Mouse (Mus musculus): ENCODE data around the gene Crtc3.

Gene Crtc3

GRCm38 (mm10) chr7:80556166-80556565, 132.5 kb downstream of the Crtc3 start:
- no peak for DNase-seq (ENCODE audit: low read depth, low spot score)

DNA sequence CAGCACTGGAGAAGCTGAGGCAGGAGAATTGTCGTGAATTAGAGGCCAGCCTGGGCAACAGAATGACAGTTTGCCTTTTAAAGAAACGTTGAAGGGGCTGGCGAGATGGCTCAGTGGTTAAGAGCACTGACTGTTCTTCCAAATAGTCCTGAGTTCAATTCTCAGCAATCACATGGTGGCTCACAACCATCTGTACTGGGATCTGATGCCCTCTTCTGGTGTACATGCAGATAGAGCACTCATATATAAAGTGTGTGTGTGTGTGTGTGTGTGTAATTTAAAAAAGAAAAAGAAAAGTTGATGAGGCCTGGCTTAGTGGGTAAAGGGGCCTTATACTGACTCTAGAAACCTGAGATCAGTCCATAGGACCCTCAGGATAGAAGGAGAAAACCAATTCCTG, 133.5 kb downstream of the Crtc3 start:
- no peak for DNase-seq (ENCODE audit: low read depth, low spot score)

DNA sequence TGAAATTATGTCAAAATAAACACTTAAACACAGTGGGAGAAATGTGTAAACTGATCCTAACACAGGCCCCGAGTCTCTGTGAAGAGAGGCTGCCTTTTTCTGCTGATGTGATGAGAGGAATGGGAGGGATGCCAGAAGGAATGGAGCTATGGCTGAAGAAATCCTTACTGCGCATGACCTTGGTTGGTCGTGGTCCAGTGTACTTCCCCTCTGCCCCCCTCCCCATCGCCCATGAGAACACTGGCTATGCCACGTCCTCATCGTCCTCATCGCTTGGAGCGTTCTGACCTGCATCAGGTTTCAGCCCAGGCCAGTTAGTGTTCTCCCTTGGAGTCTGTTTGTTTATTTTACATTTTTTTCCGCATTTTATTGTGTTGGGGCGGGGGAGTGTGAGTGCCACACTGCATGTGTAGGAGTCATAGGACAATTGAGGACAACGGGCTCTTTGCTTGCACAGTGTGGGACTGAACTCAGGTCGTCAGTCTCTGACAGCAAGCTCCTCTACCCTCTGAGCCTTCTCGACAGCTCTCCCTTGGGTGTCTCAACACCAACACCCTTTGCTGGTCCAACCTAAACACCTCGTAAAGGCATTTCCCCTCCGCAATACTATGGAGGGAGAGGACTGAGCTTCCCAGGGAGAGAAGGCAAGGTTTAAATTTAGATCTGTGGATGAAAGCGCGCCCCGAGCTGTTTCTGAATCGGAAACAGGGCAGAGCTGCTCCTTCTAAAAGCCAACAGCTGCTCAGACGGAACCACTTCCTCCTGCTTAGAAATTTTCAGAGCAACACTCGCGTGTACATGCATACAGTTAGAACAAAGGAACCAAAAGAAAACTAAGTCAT, 134.3 kb downstream of the Crtc3 start:
- DNase-seq (ENCODE audit: low read depth, low spot score), result no peak

DNA sequence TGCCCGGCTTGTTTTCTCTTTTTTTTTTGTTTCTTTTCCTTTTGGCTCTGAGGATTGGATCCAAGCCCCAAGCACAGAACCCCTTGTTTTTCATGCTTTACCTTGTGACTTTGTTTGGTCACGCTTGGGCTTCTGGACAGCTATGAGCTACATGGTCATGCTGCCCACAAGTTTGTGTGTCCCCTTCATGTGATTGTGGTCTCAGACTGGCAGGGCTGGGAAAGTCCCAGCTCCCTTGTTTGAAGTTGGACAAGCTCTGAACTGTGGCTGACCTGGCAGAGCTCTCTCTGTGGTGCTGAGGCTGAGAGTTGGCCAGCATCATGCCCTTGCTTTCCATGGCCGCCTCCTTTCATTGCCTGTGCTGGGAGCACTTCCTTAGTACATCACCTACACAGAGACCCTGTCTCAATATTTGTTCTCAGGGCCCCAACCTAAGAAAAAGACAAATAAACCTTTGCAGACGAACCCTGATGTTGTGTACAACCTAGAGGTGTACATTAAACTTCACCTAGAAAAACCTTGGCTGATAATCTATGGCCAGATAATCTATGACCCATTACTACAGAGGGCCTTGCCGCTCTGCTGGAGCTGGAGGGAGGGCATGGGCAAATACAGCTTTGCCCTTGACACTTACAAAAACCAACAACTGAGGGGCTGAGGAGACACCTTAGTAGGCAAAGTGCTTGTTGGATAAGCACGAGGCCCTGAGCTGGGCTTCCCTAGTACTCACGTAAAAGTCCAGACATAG, 140.0 kb downstream of the Crtc3 start:
- no peak for DNase-seq (ENCODE audit: low read depth, low spot score)

DNA sequence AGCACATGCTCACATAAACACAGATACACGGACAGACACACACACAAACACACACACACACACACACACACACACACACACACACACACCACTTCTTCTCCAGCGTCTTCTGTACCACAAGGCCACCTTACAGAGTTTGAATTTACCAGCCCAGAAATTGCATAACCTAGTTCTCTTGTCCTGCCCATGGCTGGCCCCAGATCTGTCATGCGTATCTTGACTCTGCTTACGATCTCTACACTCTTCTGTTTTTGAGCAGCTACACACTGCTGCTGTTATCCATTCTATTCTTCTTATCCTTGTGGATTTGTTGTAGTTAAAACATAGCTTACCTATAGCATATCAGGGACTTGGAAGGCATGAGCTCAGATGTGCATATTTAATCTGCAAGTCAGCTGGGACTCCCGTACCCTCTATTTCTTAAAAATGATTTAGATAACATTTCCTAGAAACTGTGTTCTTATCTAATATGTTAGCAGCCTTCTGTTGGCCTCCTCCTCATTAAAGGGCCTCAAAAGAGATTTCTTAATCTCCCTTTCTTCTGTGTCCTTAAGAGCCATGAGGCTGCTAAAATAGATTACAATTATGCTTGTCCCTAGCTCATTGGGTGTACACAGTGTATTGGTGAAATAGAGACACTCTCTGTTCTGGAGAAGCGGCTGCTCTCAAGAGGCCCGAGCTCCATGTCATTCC, 146.4 kb downstream of the Crtc3 start:
- no peak for DNase-seq (ENCODE audit: low read depth, low spot score)

GRCm38 (mm10) chr7:80539581-80539980, 149.1 kb downstream of the Crtc3 start:
- no peak for DNase-seq (ENCODE audit: low read depth, low spot score)
